Mouse (Mus musculus): ENCODE data around the gene Adamts14. TPM values are rescaled to one million over a fixed set of nuclear protein-coding genes. Genes with fewer than 3 reads are reported as not detected.

Adamts14 gene
- polyA plus RNA-seq (2014; fragmentation: Illumina TruSeq; extraction: RNeasy Lipid Tissue Mini Kit (QIAGEN cat#74804); ENCODE audit: low read depth, low replicate concordance): 2.8 TPM

GRCm38 (mm10) chr10:61273081-61273843 lies at the start of gene Adamts14:
Gene Adamts14, minus strand, starts transcription at chr10:61273438.

DNA sequence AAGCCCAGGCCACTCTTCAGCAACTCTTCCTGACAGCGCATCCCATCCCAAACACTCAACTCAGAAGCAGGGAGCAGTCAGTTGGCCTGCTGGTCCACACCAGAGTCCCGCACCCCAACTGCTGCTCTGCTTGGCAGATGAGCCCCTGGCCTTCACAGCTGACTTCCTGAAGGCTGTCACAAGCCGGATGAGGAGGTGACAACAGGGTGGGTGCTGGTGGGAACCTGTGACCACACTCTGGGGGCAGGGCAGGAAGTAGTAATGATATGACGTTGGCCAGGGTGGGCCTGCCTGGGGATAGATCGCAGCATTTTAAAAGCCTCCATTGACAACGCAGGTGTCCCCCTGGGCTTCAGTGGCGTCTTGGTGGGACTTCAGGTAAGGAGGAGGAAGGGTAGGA lies 24.2 kb upstream of the Adamts14 start, which contains the start of gene Prf1:
TSS of gene Prf1 (plus strand) at position 357 of the 400 bp plus-strand sequence.

GRCm38 (mm10) chr10:61171654-61172053 lies 101.6 kb downstream of the Adamts14 start, which contains the start of gene Tbata:
Gene Tbata, plus strand, starts transcription at chr10:61171954.

DNA sequence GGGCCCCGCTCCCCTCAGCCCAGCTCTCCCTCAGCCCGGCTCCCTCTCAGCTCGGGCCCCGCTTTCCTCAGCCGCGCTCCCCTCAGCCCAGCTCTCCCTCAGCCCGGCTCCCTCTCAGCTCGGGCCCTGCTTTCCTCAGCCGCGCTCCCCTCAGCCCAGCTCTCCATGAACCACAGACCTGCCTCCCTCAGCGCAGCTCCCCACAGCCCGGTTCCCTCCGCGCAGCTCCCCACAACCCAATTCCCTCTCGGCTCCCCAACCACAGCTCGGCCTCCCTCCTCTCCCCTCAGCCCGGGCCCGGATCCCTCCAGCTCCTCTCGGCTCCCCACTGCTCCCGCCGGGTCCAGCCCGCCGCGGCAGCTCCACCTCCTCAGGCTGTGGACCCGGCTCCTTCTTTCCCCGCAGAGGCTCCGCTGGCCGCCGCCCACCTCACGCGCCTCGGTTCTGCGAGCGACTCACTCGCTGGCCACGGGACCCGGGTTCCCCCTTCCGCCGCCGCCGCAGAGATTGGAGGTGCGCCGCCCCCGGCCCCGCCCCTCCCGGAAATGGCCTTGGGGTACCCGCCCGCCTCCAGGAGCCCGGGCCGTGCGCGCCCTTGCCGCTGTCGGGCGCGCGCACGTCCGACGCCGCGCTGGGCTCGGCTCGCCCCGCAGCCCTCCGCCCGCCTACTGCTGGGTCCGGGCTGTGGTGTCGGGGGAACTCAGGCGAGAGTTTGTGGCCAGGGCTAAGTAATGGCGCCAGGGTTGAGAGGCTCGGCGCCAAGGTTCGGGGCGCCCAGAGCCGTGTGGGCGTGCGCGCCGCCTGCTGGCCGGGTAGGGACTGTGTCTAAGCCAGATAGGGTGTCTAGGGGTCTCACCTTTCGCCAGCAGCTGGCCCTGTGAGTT lies 125.8 kb downstream of the Adamts14 start, which contains the start of gene Sgpl1:
TSS of gene Sgpl1 (minus strand) at position 547 of the 884 bp plus-strand sequence.

Other genes starting within 250 kb of the Adamts14 start
- 68.7 TPM for gene Pcbd1, start 184.1 kb downstream of the Adamts14 start, polyA plus RNA-seq (2014; fragmentation: Illumina TruSeq; extraction: RNeasy Lipid Tissue Mini Kit (QIAGEN cat#74804); ENCODE audit: low read depth, low replicate concordance)
- gene Sgpl1, start 125.7 kb downstream of the Adamts14 start, polyA plus RNA-seq (2014; fragmentation: Illumina TruSeq; extraction: RNeasy Lipid Tissue Mini Kit (QIAGEN cat#74804); ENCODE audit: low read depth, low replicate concordance): 58.3 TPM
- gene Tbata, start 101.5 kb downstream of the Adamts14 start, polyA plus RNA-seq (2014; fragmentation: Illumina TruSeq; extraction: RNeasy Lipid Tissue Mini Kit (QIAGEN cat#74804); ENCODE audit: low read depth, low replicate concordance): 5.4 TPM
- 0.51 TPM for gene Prf1, start 24.4 kb upstream of the Adamts14 start, polyA plus RNA-seq (2014; fragmentation: Illumina TruSeq; extraction: RNeasy Lipid Tissue Mini Kit (QIAGEN cat#74804); ENCODE audit: low read depth, low replicate concordance)
- 8.1 TPM for gene Pald1, start 110.1 kb upstream of the Adamts14 start, polyA plus RNA-seq (2014; fragmentation: Illumina TruSeq; extraction: RNeasy Lipid Tissue Mini Kit (QIAGEN cat#74804); ENCODE audit: low read depth, low replicate concordance)
- gene Nodal, start 144.5 kb upstream of the Adamts14 start, polyA plus RNA-seq (2014; fragmentation: Illumina TruSeq; extraction: RNeasy Lipid Tissue Mini Kit (QIAGEN cat#74804); ENCODE audit: low read depth, low replicate concordance): not detected
- 62.3 TPM for gene Eif4ebp2, start 179.2 kb upstream of the Adamts14 start, polyA plus RNA-seq (2014; fragmentation: Illumina TruSeq; extraction: RNeasy Lipid Tissue Mini Kit (QIAGEN cat#74804); ENCODE audit: low read depth, low replicate concordance)
- gene Lrrc20, start 202.4 kb upstream of the Adamts14 start, polyA plus RNA-seq (2014; fragmentation: Illumina TruSeq; extraction: RNeasy Lipid Tissue Mini Kit (QIAGEN cat#74804); ENCODE audit: low read depth, low replicate concordance): 5.8 TPM